Comparison of ENCODE assay signal across 26 mouse cellular contexts in genomic region chr2:174191516-174191915, GRCm38 (mm10).
"Had no signal": no experiment of that assay in that cellular context is flagged by ENCODE, and none has a peak within 500 bp of the region (broad histone marks: within the 10 kb centered on the region; RNA-seq: fewer than 3 reads in every experiment).

No protein-coding gene starts in this region.

- ATAC-seq: hindbrain, embryonic 16.5 days; inflammation-experienced regulatory T-cells, adult 6 months; intestine, embryonic 15.5 days; intestine, postnatal 0 days; liver, embryonic 12.5 days had no signal

- H3K4me1 ChIP-seq: hindbrain, embryonic 10.5 days; hindbrain, embryonic 12.5 days; intestine, embryonic 15.5 days; limb, embryonic 12.5 days; liver, embryonic 12.5 days had no signal

- H3K4me2 ChIP-seq: heart, embryonic 11.5 days; hindbrain, embryonic 12.5 days; hindbrain, embryonic 14.5 days; intestine, embryonic 15.5 days; kidney, embryonic 15.5 days; limb, embryonic 12.5 days; liver, embryonic 12.5 days had no signal

- H3K4me3 ChIP-seq: heart, adult 2 months; hindbrain, embryonic 10.5 days; hindbrain, embryonic 12.5 days; intestine, embryonic 15.5 days; kidney, embryonic 15.5 days; limb, embryonic 12.5 days; liver, embryonic 12.5 days had no signal

- H3K9ac ChIP-seq: hindbrain, embryonic 12.5 days; hindbrain, embryonic 14.5 days; intestine, embryonic 15.5 days; kidney, embryonic 15.5 days; limb, embryonic 12.5 days; liver, embryonic 12.5 days; liver, embryonic 14.5 days had no signal

- DNase-seq: gastrocnemius, postnatal 14 days; gastrocnemius, postnatal 36 days; heart, adult 2 months; heart, postnatal 10 days; heart, postnatal 4 days; kidney, adult 18-20 months; kidney, adult 9 months; kidney, postnatal 14 days; kidney, postnatal 36 days; layer of hippocampus, adult 9-11 months; layer of hippocampus, postnatal 36 days; left cerebral cortex, postnatal 4 days; liver had no signal

- H3K27ac ChIP-seq: heart, adult 2 months; hindbrain, embryonic 10.5 days; hindbrain, embryonic 12.5 days; hindbrain, embryonic 14.5 days; intestine, embryonic 15.5 days; kidney, embryonic 15.5 days; kidney, postnatal 0 days; limb, embryonic 12.5 days; liver, embryonic 12.5 days; liver, embryonic 14.5 days had no signal

- H3K9me3 ChIP-seq: hindbrain, embryonic 10.5 days; intestine, embryonic 15.5 days; kidney, embryonic 15.5 days; liver, embryonic 12.5 days had no signal

- H3K27me3 ChIP-seq: hindbrain, embryonic 12.5 days; intestine, embryonic 15.5 days; kidney, embryonic 15.5 days; limb, embryonic 12.5 days; liver, embryonic 12.5 days had no signal

- H3K36me3 ChIP-seq: hindbrain, embryonic 10.5 days; hindbrain, embryonic 12.5 days; intestine, embryonic 15.5 days; kidney, embryonic 15.5 days; limb, embryonic 12.5 days; liver, embryonic 12.5 days had no signal
